Mouse (Mus musculus): ENCODE data around the gene Cphx1. TPM values are rescaled to one million over a fixed set of nuclear protein-coding genes. Genes with fewer than 3 reads are reported as not detected.
"Not testable (repeated sequence)": the region's sequence is repeated elsewhere in the genome, so short reads cannot be mapped to it uniquely, and the experiment has no call there.

Gene Cphx1
- total RNA-seq (2012; rRNA removed) (not detected in 2 replicates), polyA plus RNA-seq (2012; ENCODE audit: insufficient read depth in 1 of 2, insufficient read length in 2 of 2, low read depth in 1 of 2, low replicate concordance in 2 of 2, missing spikeins in 1 of 2) (not detected)

- H3K27me3 ChIP-seq (ENCODE audit: control insufficient read depth in 1 of 2, insufficient read depth in 2 of 2, low read length in 2 of 2); H3K79me2 ChIP-seq (ENCODE audit: control insufficient read depth, insufficient read depth, low read length, poor library complexity); H3K36me3 ChIP-seq (ENCODE audit: control insufficient read depth in 1 of 2, insufficient read depth in 2 of 2, low read length in 2 of 2); H3K4me1 ChIP-seq (ENCODE audit: control insufficient read depth in 1 of 2, insufficient read depth in 2 of 2, low read length in 2 of 2); DNase-seq (ENCODE audit: low read depth, low spot score); H3K27ac ChIP-seq (ENCODE audit: control insufficient read depth, low read depth, low read length); H3K9me3 ChIP-seq (replicated peaks; ENCODE audit: insufficient read depth, low read length); H3K9ac ChIP-seq (ENCODE audit: control insufficient read depth, low read depth, low read length, poor library complexity, severe bottlenecking); H3K4me3 ChIP-seq (ENCODE audit: control insufficient read depth in 1 of 2, insufficient read depth in 1 of 2, low read depth in 2 of 2, low read length in 2 of 2): not testable (repeated sequence)
These were observed at the start of gene Cphx1 for GRCm38 (mm10) chr14:25938004-25938403. TSS of gene Cphx1 (plus strand) at chr14:25938304.

GRCm38 (mm10) chr14:25894566-25894965 lies 43.5 kb upstream of the Cphx1 start:
- not testable (repeated sequence) for H3K27ac ChIP-seq (ENCODE audit: control insufficient read depth, low read depth, low read length); H3K27me3 ChIP-seq (ENCODE audit: control insufficient read depth in 1 of 2, insufficient read depth in 2 of 2, low read length in 2 of 2); H3K9ac ChIP-seq (ENCODE audit: control insufficient read depth, low read depth, low read length, poor library complexity, severe bottlenecking); H3K4me3 ChIP-seq (ENCODE audit: control insufficient read depth in 1 of 2, insufficient read depth in 1 of 2, low read depth in 2 of 2, low read length in 2 of 2); H3K4me1 ChIP-seq (ENCODE audit: control insufficient read depth in 1 of 2, insufficient read depth in 2 of 2, low read length in 2 of 2); H3K9me3 ChIP-seq (replicated peaks; ENCODE audit: insufficient read depth, low read length); H3K36me3 ChIP-seq (ENCODE audit: control insufficient read depth in 1 of 2, insufficient read depth in 2 of 2, low read length in 2 of 2); H3K79me2 ChIP-seq (ENCODE audit: control insufficient read depth, insufficient read depth, low read length, poor library complexity); DNase-seq (ENCODE audit: low read depth, low spot score)

- not testable (repeated sequence) for H3K27me3 ChIP-seq (ENCODE audit: control insufficient read depth in 1 of 2, insufficient read depth in 2 of 2, low read length in 2 of 2); H3K27ac ChIP-seq (ENCODE audit: control insufficient read depth, low read depth, low read length); H3K9me3 ChIP-seq (replicated peaks; ENCODE audit: insufficient read depth, low read length); DNase-seq (ENCODE audit: low read depth, low spot score); H3K79me2 ChIP-seq (ENCODE audit: control insufficient read depth, insufficient read depth, low read length, poor library complexity); H3K9ac ChIP-seq (ENCODE audit: control insufficient read depth, low read depth, low read length, poor library complexity, severe bottlenecking); H3K36me3 ChIP-seq (ENCODE audit: control insufficient read depth in 1 of 2, insufficient read depth in 2 of 2, low read length in 2 of 2); H3K4me1 ChIP-seq (ENCODE audit: control insufficient read depth in 1 of 2, insufficient read depth in 2 of 2, low read length in 2 of 2); H3K4me3 ChIP-seq (ENCODE audit: control insufficient read depth in 1 of 2, insufficient read depth in 1 of 2, low read depth in 2 of 2, low read length in 2 of 2)
These were observed 42.4 kb upstream of the Cphx1 start for GRCm38 (mm10) chr14:25895686-25896085.

GRCm38 (mm10) chr14:25903000-25903399 lies 35.1 kb upstream of the Cphx1 start, which contains the start of gene Plac9a:
TSS of gene Plac9a (minus strand) at chr14:25903100.
- H3K4me1 ChIP-seq (ENCODE audit: control insufficient read depth in 1 of 2, insufficient read depth in 2 of 2, low read length in 2 of 2); DNase-seq (ENCODE audit: low read depth, low spot score); H3K27ac ChIP-seq (ENCODE audit: control insufficient read depth, low read depth, low read length); H3K27me3 ChIP-seq (ENCODE audit: control insufficient read depth in 1 of 2, insufficient read depth in 2 of 2, low read length in 2 of 2); H3K36me3 ChIP-seq (ENCODE audit: control insufficient read depth in 1 of 2, insufficient read depth in 2 of 2, low read length in 2 of 2); H3K9ac ChIP-seq (ENCODE audit: control insufficient read depth, low read depth, low read length, poor library complexity, severe bottlenecking); H3K9me3 ChIP-seq (replicated peaks; ENCODE audit: insufficient read depth, low read length); H3K79me2 ChIP-seq (ENCODE audit: control insufficient read depth, insufficient read depth, low read length, poor library complexity); H3K4me3 ChIP-seq (ENCODE audit: control insufficient read depth in 1 of 2, insufficient read depth in 1 of 2, low read depth in 2 of 2, low read length in 2 of 2): not testable (repeated sequence)

- H3K79me2 ChIP-seq (ENCODE audit: control insufficient read depth, insufficient read depth, low read length, poor library complexity); H3K9me3 ChIP-seq (replicated peaks; ENCODE audit: insufficient read depth, low read length); H3K4me3 ChIP-seq (ENCODE audit: control insufficient read depth in 1 of 2, insufficient read depth in 1 of 2, low read depth in 2 of 2, low read length in 2 of 2); H3K9ac ChIP-seq (ENCODE audit: control insufficient read depth, low read depth, low read length, poor library complexity, severe bottlenecking); H3K4me1 ChIP-seq (ENCODE audit: control insufficient read depth in 1 of 2, insufficient read depth in 2 of 2, low read length in 2 of 2); DNase-seq (ENCODE audit: low read depth, low spot score); H3K27me3 ChIP-seq (ENCODE audit: control insufficient read depth in 1 of 2, insufficient read depth in 2 of 2, low read length in 2 of 2); H3K36me3 ChIP-seq (ENCODE audit: control insufficient read depth in 1 of 2, insufficient read depth in 2 of 2, low read length in 2 of 2); H3K27ac ChIP-seq (ENCODE audit: control insufficient read depth, low read depth, low read length): not testable (repeated sequence)
These were observed 32.9 kb upstream of the Cphx1 start for GRCm38 (mm10) chr14:25905243-25905642.

- not testable (repeated sequence) for H3K36me3 ChIP-seq (ENCODE audit: control insufficient read depth in 1 of 2, insufficient read depth in 2 of 2, low read length in 2 of 2); H3K27ac ChIP-seq (ENCODE audit: control insufficient read depth, low read depth, low read length); H3K9ac ChIP-seq (ENCODE audit: control insufficient read depth, low read depth, low read length, poor library complexity, severe bottlenecking); H3K9me3 ChIP-seq (replicated peaks; ENCODE audit: insufficient read depth, low read length); H3K27me3 ChIP-seq (ENCODE audit: control insufficient read depth in 1 of 2, insufficient read depth in 2 of 2, low read length in 2 of 2); DNase-seq (ENCODE audit: low read depth, low spot score); H3K4me3 ChIP-seq (ENCODE audit: control insufficient read depth in 1 of 2, insufficient read depth in 1 of 2, low read depth in 2 of 2, low read length in 2 of 2); H3K4me1 ChIP-seq (ENCODE audit: control insufficient read depth in 1 of 2, insufficient read depth in 2 of 2, low read length in 2 of 2); H3K79me2 ChIP-seq (ENCODE audit: control insufficient read depth, insufficient read depth, low read length, poor library complexity)
These were observed 30.8 kb upstream of the Cphx1 start for GRCm38 (mm10) chr14:25907272-25907671.

GRCm38 (mm10) chr14:25908976-25909375 lies 29.1 kb upstream of the Cphx1 start:
- not testable (repeated sequence) for H3K4me1 ChIP-seq (ENCODE audit: control insufficient read depth in 1 of 2, insufficient read depth in 2 of 2, low read length in 2 of 2)

More at GRCm38 (mm10) chr14:25908976-25909375, 29.1 kb upstream of the Cphx1 start:
- not testable (repeated sequence) for H3K9ac ChIP-seq (ENCODE audit: control insufficient read depth, low read depth, low read length, poor library complexity, severe bottlenecking); H3K4me3 ChIP-seq (ENCODE audit: control insufficient read depth in 1 of 2, insufficient read depth in 1 of 2, low read depth in 2 of 2, low read length in 2 of 2); DNase-seq (ENCODE audit: low read depth, low spot score); H3K36me3 ChIP-seq (ENCODE audit: control insufficient read depth in 1 of 2, insufficient read depth in 2 of 2, low read length in 2 of 2); H3K9me3 ChIP-seq (replicated peaks; ENCODE audit: insufficient read depth, low read length); H3K79me2 ChIP-seq (ENCODE audit: control insufficient read depth, insufficient read depth, low read length, poor library complexity); H3K27ac ChIP-seq (ENCODE audit: control insufficient read depth, low read depth, low read length); H3K27me3 ChIP-seq (ENCODE audit: control insufficient read depth in 1 of 2, insufficient read depth in 2 of 2, low read length in 2 of 2)
